Mouse (Mus musculus) ovary, adult 18-20 months (tissue): Measurements from ENCODE around the gene Tiprl.

ENCODE experiments used
- DNase-seq: peaks from one replicate; pipeline ENCODE4 v3.0.0; 2022; ENCODE audit warnings: low spot score, mixed read lengths

The Tiprl gene

DNA sequence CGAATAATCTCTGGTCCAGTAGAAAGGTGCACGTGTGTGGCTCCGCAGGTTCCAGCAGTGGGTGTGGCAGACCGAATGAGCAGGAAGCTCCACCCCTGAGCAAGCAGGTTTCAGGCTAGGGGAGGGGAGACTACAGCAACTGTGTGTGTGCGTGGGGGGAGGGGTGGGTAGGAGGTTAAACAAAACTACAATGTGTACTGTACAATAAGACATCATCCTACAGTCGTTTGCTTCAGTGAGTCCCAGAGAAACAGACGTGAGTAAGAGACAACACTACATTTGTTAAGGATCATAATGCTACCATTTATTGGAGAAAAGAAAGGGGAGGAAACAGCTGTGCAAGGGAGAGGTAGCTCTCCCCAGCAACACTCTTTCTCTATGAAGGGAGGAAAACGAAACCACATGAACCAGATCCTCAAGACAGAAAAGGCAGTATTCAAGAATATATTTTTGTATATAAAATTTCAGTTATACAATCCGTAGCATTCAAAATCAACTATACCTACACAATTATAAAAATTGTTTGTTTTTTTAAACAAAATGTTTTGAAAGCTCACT is 62.7 kb downstream of the Tiprl start:
- no peak for DNase-seq

DNA sequence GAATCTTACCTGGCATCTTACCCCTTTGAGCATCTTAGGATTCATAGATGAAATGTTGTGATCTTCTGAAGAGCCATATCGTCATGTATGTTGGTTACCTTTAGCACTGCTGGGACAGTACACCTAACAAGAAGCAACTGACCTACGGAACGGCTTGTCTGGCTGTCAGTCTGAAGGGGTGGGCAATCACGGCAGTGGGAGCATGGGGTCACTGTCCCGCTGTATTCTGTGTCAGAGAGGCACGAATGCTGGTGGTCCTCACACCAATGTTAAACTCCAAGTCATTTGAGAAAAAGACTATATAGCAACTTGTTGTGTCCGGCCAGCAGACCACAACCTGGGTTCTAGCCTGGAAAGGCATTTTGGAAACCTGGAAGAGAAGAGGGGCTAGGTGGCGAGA is 65.5 kb downstream of the Tiprl start:
- DNase-seq: no peak

DNA sequence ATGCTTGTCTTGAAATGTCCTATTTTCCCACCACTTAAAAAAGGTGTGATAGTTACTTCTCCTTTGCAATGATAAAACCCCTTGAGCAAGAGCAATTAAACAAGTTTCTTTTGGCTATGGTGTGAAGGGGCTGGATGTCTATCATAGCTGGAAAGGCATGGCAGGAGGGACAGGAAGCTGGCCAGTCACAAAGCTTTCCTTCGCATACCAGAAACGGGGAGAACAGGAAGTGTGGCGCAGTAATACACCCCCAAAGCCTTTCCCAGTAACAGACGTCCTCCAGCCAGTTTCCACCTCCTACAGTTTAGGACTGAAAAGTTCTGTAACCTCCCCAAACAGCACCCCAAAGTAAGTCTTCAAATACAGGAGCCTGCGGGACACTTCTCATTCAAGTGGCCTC is 66.6 kb downstream of the Tiprl start:
- DNase-seq: no peak

DNA sequence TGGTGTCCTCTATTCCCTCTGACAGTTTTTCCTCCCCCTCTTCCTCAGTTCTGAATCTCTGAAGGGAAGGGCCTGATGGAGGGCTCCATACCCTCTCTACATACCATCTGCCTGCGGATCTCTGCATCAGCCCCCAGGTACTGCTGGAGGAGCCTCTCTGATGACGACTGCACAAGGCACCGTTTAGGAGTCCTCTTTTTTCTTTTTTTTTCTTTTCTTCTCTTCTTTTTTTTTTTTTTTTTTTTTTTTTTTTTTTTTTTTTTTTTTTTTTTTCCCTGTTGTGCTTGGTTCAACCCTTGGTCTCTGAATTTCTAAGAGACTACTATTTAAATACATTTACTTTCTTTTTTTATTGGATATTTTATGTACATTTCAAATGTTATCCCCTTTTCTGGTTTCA is 67.3 kb downstream of the Tiprl start:
- DNase-seq: no peak

DNA sequence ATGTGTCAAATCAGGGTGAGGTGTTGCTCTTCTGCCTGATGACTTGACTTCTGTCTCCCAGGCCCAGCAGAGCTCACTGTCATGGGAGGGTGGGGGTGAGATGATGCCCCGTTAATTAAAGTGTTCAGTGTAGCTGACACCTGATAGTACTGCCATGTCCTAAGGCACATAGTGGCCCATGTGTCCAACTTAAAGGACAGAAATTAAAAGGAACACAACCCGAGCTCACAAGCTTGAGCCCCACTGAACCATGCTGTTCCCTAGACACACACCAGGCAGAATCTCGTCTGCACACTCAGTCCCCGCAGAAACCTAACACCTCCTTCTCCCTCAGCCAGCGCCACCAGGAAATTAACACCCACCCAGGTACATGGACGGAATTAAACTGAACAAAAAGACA is 71.9 kb downstream of the Tiprl start:
- DNase-seq: no peak
